Mouse (Mus musculus) kidney, postnatal 25 days (tissue): ENCODE measurements around the gene Ntf5.
A peak's percentile ranks its signal among the peaks of the same experiment; 100 is the strongest.

ENCODE experiments used
- DNase-seq, 2 experiments: peaks; one replicate each; pipeline ENCODE4 v3.0.0; 2021; ENCODE audit warnings: mixed read lengths in 2 of 2

Gene Ntf5

DNA sequence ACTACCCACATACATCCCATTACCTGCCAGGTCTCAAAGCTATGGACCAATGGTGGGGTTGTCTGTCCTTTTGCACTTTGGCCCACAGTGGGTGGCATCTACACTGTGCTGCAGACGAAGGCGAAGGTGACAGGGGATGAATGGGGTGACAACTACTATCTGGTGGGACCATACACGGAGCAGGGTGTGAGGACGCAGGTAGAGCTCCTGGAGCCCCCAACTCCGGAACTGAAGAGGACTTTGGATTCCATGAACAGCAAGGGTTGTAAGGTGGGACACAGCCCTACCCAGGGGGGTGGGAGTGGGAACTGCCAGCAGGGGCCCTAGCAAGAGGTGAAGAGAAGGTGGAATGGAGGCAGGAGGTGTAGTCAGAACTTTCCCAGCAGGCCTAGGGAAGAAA is 22.9 kb downstream of the Ntf5 start:
- DNase-seq = no peak

DNA sequence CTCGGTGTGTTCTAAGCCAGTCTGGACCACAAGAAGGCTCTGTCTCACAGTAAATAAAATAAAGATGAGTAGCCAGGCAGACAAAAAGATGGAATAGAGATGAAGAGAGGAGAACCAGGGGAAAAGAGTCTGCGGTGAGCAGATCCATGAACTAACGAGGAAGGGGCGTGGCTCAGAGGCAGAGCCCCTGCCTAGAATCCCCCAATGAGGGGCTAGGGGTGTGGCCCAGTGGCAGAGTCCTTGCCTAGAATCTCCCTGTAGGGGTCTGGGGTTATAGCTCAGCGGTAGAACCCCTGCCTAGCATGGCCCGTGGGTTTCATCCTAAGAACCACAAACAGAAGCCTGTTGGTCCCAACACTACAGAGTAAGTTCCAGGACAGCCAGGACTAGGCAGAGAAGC is 23.6 kb downstream of the Ntf5 start:
- DNase-seq = no peak

DNA sequence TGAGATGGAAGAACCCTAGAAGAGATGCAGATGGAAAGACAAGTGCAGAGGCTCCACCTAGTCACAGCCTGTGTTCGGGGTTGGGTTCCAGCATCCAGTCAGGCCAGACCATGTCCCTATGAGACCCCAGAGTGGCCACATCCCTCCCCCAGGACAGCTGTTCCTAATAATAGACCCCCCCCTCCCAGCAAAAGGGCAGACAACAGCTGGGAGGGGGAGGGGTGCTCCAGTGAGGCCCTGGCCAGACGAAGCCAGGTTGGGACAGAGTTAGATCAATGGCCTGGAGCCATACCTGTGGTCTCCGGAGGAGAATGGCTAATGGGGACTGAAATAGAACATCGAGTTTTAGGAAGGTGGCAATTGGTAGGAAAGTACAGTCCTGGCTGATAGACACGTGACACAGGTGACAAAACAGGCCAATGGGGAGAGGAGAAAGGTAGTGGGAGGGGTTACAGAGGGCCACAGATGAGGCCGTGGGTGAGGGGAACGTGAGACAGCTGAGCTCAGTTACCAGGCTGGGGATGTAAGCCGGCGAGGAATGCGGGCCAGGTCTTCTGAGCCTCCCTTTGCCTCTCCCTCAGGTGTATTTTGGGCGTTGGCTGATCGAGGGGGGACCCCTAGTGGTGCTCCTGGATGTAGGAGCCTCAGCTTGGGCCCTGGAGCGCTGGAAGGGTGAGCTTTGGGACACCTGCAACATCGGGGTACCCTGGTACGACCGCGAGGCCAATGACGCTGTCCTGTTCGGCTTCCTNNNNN is 24.2 kb downstream of the Ntf5 start, which contains the start of gene Ruvbl2:
Gene Ruvbl2, minus strand, starts transcription at position 576 of the 756 bp plus-strand sequence.
- peak; percentile 48 to 78 for DNase-seq

DNA sequence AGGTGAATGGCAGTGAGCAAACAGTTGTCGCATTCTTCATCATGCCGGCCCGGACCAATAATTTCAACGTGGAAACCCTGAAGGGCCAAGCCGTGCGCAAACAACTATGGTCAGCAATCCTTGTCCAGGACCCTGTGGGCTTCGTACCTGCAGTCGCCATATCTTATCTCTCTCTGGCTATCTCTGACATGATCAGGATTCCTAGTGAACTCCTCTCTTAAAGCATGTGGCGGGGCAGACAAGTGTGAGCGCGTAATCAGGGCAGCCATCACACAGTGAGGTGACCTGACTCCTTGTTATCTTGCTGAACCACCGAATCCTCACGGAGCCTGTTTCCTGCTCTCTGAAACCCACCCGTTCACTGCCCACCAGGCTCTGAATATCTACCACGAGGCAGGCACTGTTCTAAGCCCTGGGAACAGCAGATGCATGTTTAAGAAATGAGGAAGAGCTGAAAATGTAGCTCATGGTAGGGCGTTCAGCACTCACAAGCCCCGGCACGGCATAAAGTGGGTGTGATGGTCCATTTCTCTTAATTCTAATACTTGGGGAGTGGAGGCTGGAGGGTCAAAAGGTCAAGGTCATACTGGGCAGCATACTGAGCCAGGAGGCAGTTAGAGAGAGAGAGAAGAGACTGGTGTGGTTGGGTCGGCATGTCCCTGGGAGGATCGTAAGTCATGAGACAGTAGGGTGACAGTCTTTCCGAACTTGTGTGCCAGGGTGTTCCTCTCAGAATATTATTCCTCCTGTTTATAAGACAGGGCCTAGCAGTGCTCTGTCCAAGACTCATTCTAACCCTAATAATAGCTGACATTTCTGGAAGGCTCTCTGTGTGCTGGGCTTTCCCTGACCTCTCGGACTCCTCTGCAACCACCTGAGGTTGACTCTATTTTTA is 30.3 kb downstream of the Ntf5 start:
- no peak for DNase-seq

DNA sequence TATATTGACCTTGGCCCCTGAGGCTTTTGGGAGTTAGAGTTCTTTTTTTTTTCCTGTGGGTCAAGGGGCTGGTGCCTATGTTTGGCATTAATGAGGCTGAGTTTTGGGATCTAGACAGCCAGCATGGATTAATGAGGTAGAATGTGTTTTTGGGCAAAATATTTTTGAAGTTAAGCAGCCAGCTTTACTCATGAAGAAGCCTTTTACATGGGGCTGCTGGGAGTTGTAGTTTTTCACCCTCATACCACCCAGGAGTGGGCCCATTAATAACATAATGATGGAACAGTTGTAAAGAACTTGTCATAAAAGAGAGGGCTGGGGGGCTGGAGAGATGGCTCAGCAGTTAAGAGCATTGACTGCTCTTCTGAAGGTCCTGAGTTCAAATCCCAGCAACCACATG is 33.1 kb downstream of the Ntf5 start:
- DNase-seq = no peak

DNA sequence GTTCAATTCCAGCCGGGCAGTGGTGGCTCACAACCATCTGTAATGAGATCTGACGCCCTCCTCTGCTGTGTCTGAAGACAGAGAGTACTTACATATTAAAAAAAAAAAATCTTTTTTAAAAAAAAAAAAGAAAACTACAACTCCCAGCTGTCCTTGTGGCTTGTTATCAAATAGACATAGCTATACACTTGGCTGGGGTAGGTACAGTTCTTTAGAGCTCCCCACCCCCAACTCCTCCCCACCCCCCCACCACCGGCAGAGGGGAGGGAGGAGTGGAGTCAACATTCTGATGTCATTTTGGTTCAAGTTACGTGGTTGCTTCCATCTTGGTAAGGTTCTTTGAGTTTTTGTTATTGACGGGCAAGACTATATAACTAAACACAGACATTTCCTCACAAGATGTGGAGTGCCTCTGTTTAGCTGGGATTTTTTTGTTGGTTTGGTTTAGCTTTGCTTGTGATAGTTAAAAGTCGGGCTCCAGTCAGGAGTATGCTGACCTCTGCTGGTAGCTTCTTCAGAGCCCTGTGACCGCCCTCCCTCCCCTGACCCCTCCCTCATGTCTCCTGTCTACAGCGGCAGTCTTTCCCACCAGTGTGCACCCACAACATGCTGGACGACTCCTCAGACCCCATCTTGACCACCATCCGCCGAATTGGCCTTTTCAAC is 34.0 kb downstream of the Ntf5 start:
- DNase-seq = peak; percentile 47 to 57

DNA sequence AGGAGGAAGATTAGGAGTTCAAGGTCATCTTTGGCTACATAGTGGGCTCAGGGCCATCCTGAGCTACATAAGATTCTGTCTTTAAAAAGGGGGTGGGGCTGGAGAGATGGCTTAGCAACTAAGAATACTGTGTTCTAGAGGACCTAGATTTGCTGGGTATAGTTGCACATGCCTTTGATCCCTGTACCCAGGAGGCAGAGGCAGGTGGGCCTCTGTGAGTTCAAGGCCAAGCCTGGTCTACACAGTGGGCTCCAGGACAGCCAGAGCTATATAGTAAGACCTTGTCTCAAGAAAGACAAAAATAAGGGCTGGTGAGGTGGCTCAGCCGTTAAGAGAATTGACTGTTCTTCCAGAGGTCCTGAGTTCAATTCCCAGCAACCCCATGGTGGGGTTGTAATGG is 36.5 kb downstream of the Ntf5 start:
- no peak for DNase-seq

DNA sequence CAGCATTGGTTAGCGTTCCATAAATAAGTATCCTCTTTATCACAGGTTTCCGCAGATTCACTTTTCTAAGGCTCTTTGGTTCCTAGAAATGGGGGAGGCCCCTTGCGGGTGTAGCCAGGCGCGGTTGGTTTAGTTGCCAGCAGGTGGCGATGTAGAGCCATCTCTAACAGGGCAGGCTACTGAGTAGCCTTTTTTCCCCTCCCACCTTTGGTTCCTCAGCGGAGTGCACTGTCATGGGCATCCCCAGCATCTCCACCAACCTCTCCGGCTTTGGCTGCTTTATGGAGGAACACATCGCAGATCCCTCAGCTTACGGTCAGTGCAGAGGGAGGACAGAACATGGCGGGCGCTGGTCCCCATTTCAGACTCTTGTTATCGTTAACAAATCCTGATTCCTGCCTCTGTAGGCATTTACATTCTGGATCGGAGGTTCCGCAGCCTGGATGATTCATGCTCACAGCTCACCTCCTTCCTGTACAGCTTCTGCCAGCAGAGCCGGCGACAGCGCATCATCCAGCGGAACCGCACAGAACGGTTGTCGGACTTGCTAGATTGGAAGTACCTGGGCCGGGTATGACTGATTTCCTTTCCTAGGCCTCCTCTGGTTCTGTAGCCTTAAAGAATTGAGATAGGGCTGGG is 38.0 kb downstream of the Ntf5 start:
- DNase-seq = peak; percentile 84 to 90

DNA sequence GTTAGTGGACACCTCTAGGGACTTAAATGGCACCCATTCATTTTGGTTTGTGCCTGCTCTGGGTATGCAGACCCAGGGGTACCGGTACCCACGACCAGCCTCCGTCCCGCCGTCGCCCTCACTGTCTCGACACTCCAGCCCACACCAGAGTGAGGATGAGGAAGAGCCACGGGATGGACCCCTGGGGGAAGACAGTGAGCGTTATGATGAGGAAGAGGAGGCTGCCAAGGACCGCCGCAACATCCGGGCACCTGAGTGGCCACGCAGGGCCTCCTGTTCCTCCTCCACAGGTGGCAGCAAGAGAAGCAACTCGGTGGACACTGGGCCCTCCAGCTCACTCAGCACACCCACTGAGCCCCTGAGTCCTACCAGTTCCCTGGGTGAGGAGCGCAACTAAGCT is 41.5 kb downstream of the Ntf5 start:
- DNase-seq = no peak

DNA sequence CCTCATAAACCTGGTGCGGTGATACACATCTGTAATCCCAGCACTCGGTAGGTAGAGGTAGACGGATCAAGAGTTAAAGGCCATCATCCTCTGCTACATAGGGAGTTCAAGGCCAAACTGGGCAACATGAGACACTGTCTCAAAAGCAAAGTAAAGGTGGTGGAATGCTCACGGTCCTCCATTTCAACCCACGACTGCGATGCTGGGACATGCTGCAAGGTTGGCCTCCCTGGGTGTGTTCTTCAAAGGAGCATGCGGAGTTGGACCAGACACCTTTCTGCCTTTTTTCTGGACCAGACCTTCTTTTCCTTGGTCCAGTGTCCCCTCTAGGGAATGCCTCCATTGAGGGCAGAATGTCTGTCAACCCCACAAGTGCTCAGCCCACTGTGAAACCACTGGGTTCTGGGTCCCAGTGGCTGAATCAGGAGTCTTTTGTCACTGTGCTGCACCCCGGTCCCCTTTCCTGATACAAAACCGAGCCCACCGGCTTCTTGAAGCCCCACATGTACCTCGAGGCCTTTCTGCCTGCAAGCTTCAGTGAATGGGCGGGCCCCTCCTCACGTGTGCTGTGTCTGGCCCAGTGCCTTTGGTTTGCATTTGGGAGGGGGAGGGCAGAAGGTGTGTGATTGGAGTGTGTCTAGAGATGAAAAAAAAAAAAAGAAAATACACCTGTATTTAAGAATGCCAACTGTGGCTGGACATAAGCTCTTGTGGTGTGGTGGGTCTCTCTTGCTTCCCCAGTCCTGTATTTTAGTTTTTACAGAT is 42.6 kb downstream of the Ntf5 start:
- DNase-seq = peak in 1 of 2 experiments; percentile 62

DNA sequence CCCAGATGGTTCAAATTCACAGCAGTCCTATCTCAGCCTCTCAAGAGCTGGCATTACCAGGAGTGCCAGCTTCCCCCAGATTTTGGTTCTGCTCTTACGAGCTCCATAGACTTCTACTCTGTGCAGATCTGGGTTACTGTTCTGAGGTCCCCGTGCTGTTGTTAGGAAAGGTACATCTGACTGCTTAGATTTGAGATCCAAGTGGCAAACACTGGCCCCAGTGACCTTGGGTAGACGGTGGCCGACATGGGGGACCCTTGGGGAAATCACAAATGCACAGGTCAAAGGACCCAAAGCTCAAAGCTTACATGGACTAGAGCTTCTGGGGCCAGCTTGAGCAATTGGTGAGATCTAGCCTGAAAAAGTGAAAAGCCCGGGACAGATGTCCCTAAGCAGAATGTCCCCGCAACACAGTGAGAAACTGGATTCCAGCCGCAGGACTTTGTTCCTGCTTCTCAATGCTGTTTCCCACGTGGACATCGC is 43.3 kb downstream of the Ntf5 start:
- no peak for DNase-seq

DNA sequence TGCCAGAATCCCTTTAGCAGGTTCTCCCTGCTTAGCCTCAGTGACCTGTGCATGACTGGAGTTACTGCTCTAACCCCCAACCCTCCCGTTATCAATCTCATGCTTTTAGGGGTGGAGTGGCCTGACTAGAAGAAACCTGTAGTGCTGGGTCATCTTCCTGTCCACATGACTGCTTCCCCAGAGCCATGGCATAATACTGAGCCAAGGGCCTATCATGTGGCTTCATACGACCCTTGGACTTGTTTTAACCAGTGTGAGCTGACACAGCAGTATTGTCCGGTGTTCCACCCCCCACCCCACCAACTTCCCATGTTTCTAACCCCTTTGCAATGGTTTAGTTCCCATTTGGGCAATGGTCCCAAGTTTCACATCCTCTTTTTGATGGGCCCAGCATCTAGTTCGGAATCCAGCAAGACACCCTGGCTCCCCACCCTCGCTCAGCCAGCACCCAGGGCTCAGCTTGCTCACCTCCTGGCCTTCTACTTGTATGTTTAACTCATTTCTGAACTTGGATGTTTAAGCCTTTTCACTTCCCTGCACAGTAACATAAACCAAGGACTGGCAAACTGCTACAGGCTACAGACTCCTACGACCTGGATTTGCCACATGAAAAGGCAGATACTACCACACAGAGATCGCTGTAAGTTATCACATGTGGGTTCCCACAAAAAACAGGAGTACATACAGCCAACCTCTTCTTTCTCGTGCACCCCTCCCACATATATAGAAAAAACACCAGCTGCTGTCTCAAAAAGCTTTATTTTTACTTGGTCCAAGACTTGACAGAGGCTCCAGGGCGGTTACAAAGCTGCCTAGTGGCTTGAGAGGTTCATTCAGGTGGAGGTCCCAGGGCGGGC is 43.9 kb downstream of the Ntf5 start:
- peak; percentile 74 to 88 for DNase-seq

DNA sequence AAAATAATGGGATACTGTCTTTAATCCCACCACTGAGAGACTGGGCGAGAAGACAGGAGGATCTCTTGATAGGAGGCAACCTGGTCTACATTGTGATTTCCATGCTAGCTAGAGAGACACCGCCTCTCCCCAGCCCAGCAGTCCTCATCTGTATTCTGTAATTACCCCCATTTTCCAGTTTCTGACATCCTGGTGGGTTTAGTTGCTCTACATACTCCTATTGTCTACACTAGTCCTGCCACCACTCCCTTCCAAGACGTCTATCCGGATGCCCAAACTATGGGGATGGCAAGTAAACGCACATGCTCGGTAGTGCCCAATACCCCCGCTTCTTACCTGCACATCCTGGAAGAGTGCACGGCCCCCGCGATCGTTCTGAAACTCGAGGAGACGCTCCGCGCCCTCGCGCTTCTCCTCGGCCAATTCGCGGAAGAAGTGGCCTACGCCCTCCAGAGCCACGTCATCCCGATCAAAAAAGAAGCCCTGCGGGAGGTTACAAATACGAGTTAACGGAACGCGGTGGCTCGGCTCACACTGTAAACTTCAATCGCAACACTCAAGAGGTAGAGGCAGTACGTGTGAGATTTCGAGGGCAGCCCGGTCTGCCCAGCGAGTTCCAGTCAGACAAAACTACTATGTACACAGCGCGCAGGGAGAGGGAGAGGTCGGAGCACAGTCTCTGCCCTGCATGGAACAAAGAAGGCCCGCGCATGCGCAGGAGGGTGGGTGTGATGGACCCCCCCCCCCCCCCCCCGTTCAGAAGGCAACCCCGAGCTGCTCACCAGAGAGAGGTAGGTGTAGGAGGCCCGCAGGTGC is 45.5 kb downstream of the Ntf5 start:
- DNase-seq = peak; percentile 89 to 90

DNA sequence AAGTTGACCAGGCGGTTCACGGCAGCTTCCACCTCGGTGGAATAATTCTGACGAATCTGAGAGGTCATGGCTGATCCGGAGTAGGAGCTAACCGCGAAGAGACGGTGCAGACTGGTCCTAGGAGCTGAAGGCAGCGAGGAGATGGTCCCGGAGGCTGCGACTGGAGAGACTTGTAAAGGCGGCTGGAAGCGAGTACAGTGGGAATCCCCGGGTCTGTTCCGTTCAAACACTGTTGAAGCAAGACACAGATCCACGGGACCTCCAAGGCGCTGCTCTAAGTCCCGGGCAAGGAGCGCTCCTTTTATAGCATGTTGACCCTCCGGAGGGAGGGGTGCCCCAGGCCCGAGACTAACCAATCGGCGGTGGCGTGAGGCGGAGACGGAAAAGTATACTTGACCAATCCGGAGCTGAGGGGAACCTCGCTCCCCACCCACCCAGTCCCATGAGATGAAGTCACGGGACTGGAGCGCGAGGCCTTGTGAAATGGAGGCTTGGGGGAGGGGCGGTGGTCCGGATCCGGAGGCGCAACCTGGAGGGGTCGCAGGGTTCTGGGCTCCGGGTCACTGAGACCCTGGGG is 46.2 kb downstream of the Ntf5 start, which contains the start of gene Ftl1:
Gene Ftl1, minus strand, starts transcription at position 321 of the 577 bp plus-strand sequence.
- peak; percentile 98 to 99 for DNase-seq

DNA sequence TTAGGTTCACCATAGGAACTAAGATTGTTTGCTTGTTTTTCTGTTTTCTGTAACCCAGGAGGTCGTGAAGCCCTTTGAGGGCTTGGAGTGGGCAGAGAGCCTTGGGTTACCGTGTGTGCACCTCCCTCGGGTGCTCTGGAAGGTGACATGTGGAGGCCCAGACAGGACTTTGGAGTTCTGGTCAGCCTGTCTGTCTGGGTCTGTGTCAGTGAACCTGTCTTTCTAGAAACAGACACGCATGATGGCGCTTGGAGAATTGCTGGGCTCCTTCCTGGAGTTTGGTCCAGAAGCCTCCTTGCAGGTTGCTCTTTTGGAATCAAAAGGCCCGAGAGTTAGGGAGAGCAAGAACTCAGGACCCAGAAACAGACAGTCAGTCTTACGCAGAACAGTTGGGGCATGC is 46.9 kb downstream of the Ntf5 start:
- peak; percentile 67 to 89 for DNase-seq

DNA sequence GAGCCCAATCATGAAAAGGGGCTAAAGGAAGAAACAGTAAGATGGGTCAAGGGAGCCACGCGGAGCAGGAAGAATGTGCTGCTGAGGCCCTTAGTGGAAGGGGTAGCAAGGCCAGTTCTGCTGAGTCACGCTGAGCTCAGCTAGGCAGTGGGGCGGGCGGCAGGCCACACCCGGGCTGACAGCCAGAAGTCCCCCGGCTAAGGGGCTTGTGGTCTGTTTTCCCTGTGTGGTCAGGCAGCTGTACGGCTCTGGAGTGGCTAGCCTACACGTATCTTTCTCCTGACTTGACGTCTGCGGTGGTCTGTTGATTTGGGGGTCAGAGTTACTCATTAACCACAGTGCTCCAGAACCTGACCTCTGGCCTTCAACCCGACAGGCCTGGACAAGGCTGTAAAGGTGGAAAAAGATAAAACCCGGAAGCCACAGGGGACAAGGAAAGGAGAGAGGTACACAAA is 47.4 kb downstream of the Ntf5 start:
- DNase-seq = peak; percentile 78 to 89

DNA sequence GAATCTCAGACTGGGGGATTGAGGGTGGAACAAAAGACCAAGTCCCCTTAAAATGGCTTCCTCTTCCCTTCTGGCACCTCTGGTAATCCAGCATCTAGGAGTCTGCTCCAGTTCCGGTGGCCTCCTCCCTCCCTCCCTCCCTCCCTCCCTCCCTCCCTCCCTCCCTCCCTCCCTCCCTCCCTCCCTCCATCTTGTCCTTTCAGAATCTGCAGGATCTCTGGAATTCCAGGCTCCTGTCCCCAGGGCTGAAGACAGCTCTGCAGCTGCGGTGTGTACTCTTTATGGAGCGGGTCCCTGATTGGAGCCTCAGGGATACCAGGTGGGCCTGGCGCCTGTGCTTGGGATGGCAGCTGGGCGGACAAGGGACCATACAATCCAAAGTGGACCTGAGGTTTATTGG is 47.8 kb downstream of the Ntf5 start:
- DNase-seq = peak in 1 of 2 experiments; percentile 61

DNA sequence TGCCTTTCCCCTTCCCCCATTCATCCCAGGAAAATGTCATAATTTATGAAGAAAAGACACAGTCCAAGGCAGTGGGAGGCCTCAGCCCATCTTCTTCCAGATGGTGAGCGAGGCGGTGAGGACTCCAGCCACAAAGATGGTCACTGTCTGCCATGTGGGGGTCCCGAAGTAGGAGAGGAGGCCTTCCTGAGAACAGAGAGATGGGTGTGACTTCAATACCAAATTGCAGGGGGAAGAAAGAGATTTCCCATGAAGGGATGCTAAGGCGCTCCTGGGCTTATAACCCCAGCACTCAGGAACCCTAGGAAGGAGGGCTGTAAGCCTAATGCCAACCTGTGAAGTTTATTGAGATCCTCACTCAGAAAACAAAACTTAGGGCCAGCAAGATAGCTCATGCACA is 48.3 kb downstream of the Ntf5 start:
- no peak for DNase-seq

DNA sequence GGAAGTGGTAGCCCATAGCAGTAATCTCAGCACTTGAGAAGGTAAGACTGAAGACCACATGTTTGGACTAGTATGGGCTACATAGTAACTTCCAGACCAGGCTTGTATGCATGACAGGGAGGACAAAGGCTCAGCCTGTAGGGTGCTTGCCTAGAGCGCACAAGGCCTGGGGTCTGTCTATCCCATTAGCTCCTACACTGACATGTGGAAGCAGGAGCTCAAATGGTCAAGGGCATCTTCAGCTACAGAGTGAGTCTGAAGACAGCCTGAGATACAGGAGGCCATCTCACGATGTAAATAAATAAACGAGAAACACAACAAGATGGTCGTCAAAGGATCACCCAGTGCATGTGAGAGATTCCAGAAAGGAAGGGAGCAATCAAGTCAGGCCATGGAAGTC is 48.8 kb downstream of the Ntf5 start:
- no peak for DNase-seq
